Mouse (Mus musculus) embryo, embryonic 11.5 days (tissue): ENCODE data around the gene Pax9.

Source experiments
- DNase-seq: peaks from one replicate; pipeline ENCODE4 v3.0.0-alpha.2; 2012; ENCODE audit warnings: low read depth, low spot score

The Pax9 gene

DNA sequence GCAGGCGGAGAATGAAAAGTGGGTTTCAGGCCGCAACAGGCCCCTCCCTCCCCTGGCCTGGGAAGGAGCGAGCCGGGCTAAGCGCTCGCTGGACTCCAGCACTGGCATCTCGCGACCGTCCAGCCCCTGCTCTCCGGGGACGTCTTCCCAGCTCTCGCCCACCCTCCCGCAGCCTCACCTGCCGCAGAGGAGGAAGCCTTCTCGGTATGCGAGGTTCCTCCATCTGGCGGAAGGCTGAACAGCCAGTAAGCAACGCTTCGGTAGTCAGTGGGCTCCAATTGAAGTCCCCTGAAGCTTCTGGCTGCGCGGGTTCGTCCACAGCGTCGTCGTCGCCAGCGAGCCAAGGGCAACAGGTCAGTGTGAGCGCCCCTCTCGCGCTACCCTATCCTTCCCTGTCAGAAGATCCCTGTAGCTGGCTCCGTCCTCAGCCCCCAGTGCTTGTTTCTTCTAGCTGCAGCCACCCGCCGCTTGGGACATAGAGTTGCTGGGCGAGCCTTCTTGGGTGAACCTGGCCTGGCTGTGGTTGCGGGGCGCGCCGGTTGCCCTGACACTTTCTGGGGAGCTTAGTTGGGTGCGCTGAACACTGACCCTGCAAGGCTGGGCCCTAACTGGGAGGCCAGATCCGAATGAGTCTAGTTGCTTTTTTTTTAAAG, at the start of gene Pax9:
Gene Pax9, plus strand, starts transcription at position 341 of the 653 bp plus-strand sequence.
- DNase-seq: no peak

DNA sequence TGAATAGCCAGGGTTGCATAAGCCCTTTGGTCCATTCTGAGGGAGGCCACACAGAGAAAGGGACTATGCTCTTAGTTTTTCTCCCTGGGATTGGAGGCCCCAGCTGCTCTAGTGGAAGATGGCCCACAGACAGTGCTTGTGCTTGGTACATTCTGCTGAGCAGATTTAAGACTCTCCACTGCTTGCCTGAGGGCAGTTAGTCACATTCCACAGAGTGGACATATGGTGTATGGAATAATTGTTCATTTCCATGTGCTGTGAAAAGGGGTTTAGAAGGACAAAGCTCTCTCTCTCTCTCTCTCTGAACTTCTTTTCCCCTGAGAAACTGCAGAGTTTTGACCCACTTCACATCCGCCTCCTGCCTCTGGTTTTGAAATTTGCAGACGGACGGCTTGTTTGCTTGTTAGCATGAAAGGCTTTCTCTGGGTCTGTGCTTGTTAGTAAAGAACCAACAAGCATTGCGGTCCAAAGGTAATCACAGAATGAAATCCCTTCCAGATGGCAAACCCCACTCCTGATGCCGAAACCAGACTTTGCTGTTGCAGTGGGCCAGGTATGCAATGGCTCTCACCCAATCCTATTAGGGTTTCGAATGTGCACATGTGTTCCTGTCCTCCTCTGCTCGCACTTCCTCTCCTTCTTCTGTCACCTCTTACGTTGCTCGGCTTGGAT, 22.0 kb upstream of the Pax9 start:
- DNase-seq: no peak

DNA sequence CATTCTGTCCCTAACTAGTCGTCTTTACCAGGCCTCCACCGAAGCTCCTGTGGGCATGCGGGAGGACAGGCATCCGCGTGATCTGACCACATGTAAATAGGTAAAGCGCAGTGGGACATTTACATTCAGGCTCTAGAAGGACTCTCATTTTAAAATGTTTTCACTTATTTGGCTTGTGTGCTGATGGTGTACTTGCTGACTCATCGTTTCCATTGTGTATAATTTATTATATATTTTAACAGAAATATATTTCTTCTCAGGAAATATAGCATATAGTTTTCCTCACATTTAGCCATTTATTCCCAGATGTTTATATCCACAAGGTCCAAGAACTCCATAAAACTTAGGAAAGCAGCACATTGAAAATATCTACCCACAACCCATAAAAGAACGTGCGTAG, 20.8 kb upstream of the Pax9 start:
- no peak for DNase-seq

DNA sequence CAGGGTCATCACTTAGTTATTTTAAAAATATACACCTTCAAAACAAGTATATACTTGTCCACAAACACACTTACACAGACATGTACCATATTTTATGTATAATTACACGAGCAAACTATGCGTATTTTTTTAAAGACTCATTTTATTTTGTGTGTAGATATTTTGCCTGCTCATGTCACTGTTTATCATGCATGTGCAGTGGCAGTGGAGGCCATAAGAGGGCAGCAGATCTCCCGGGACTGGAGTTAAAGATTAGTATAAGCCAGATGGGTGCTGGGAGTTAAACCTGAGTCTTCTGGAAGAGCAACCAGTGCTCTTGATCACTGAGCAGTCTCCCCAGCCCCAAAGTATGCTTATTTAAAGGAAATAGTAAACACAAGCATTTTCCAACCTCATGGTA, 16.8 kb upstream of the Pax9 start:
- no peak for DNase-seq

DNA sequence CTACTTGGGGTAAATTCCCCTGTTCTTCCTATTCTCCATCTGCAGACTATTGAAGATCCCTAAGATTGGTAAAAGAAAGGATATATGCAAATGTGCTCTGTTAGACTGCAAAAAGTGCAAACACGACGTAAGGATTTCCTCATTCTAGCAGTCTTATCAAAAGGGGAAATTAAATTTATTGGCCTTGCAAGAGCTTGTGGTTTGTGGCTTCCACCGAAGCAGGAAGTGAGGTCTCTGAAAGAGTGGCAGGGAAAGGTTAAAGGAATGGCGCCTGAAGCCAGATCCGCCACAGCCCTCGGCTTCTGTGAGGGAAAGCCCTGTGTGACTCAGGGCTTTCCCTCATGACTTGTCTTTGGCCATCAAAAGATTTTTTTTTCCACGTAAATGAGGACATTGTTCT, 13.9 kb upstream of the Pax9 start:
- DNase-seq: no peak

DNA sequence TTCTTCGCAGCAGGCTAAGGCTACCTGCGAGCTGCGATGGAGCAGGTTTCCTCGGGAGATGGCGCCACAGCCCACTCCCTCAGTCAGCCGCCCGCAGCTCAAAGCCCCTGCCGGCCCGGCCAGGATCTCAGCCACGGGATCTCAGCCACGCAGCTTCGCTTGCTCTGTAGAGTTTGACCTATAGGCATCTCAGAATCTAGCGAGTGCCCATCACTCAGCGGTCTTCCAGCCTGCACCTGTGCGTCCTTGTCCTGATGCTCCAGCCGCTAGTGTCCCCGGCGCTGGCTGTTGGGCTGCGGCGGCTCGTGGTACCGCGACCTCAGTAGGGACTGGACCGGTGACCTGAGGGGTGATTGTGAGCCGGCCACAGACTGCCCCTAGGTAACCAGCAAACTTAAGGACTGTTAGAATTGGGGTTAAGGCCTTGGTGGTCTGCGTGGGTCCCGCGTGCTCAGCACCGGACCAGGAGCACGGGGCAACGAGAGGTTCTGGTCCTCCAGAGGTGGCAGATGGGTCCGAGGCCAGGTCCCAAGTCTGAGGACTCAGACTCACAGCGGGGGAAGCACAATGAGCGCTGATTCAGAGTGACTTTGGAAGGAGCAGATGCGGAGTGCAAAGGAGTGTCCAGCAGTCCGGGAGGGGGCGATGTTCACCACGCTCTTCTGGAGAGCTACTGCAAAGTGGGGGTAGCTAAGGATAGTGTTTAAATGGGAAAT, 10.3 kb upstream of the Pax9 start:
- no peak for DNase-seq

DNA sequence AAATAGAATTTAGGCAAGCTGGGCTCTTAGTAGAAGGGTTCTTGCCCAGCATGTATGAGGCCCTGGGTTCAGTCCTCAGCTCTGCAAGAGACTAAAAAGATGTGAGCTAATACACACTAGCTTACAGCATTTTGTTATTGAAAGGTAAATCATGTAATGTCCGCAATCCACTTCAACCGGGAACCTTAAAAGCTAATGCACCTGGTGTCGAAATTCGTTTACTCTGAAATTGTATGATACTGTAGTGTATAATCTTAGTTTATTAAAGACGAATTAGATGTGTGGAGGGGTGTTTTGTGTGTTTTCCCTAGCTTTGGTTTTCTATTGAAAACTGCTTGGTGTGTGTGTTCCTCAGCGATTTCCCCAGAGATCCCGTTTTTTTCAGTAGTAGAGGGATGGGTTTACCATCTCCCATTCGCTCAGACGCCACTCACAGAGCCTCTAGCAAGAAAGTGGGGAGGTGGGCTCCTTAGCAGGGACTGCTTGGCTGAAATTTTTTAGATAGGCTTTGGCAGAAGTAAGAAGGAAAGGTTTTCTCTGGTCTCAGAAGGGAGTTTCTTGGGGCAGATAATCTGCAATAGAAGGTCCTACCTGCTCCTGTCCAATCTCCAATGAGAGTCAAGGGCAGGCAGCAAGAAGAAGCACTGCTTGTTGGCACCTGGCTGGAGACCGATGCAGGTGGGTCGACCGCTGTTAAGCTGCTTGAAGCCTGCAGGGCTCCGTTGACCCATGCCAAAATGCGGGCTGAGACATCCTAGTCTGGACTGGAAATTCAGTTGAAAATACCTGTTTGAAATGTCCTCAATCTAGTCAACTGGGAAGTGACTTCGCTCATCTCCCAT, 3.7 kb upstream of the Pax9 start:
- no peak for DNase-seq

DNA sequence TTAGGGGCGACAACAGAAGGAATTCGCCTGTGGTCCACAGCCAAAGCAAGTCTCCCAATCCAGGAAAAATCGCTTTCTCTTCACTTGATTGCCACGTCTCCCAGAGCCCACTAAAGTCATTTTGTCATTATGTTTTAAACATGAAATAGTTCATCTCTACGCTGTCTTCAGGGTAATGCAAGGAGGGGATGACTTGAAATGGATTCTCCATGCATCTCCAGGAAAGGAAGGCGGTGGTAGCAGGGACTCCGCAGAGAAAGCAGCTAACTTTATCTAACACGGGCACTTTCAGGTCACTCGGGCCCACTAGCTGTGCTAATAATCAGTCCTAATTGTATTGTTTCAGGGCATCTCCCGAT, 3.1 kb upstream of the Pax9 start:
- DNase-seq: no peak

DNA sequence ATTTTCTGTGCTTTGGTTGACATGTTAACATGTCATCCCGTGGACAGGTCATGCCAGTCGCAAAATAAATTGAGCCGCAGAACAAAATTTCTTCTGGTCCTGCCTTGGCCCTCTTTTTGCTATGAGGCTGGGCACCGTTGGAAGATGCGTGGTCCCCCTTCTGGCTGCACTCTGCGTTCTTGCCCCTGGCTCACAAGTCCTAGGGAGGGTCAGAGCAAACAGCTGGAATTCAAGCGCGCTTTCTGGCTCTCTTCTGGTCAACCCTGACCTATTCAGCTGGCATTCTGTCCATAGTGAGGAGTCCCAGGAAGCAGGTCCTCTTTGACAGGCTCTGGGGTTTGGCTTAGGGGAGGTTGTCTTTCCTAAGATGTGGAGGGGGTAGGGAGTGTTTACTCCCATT, 2.6 kb upstream of the Pax9 start:
- DNase-seq: no peak

DNA sequence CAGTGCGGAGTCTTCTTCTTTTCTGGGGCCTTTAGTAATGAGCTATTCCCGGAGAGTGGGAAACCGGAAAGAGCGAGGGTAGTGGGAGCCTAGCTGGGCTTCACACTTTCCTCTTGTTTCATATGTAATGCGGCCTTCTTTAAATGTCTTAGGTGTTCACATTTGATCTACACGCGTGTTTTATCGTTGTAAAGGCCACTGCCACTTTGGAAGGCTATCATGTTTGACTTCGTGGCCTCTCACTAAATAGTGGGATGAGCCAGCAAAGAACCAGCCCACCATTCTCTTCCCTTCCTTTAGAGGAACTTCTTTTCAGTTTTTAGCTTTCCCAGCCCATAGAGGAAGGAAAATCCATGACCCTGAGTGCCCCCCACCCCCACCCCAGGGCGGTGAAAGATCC, 2.2 kb upstream of the Pax9 start:
- DNase-seq: no peak

DNA sequence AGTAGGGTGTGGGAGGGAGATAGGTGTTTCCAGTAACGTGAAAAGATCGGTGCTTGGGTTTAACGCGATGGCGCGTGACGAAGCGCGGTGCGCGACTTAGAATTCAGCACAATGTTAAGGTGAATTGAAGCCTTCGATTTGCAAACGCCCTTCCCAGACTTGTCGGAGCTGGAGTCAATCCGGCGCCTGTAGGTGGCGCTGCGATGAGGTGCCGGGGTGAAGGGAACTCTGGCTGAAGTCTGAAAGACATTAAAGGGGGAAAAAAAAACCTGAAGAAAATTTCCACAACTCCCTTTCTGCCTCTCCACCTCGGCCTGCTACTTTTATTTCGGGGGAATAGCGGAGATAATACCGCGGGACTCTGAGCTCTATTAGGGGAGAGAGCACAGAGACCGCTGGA, 1.8 kb upstream of the Pax9 start:
- DNase-seq: peak; percentile 67

DNA sequence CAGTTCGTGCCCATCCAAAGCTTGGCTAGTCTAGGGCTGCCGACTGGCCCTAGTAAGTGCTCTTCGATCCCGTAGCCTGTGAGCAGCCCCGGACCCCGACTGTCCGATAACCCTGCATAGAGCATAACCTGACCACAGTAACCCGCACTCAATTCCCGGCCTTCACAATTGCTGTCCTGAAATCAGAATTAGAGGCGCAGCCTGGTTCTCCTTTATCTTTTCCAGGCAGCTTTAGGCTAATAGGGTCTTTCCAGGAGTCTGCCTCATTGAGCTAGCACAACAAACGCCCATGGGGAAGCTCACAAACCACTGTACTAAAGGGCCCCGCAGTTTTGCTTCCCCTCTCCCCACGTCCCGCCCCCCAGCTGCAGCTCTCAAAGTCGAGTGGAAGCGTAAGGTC, 1.2 kb upstream of the Pax9 start:
- no peak for DNase-seq

DNA sequence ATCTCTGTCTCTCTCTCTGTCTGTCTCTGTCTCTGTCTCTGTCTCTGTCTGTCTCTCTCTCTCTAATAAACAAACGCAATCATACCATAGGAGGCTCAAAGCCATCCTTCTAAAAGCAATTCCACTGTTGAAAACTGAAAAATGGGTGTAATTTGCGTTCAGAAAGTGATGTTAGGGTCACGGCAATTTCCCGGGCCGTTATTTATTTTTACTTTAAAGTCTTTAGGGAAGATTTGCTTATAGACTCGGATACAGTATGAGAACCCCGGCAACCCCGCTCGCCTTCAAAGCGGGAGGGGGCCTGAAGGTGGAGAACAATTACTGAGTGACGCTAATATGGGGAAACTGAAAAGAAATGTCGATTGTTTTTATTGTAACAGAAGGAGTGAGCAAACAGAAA, 566 bp upstream of the Pax9 start:
- DNase-seq: no peak

DNA sequence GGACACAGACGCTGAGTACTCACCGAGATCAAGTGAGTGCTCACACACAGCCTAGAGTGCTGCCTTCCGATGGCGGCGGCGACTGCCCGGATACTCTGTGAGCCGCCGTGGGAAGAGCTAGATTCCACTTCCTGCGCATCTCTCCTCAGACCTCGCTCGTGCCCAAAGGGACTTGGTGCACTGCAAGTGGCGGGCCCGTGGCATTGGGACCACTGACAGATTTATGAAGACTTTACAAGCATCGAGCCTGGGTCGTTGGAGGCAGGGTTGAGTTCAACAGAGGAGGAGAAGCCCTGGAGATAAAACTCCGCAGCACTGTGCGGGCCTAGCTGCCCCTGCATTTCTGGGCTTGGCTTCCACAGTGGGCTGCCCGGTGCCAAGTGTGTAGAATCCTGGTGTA, 969 bp downstream of the Pax9 start:
- no peak for DNase-seq

DNA sequence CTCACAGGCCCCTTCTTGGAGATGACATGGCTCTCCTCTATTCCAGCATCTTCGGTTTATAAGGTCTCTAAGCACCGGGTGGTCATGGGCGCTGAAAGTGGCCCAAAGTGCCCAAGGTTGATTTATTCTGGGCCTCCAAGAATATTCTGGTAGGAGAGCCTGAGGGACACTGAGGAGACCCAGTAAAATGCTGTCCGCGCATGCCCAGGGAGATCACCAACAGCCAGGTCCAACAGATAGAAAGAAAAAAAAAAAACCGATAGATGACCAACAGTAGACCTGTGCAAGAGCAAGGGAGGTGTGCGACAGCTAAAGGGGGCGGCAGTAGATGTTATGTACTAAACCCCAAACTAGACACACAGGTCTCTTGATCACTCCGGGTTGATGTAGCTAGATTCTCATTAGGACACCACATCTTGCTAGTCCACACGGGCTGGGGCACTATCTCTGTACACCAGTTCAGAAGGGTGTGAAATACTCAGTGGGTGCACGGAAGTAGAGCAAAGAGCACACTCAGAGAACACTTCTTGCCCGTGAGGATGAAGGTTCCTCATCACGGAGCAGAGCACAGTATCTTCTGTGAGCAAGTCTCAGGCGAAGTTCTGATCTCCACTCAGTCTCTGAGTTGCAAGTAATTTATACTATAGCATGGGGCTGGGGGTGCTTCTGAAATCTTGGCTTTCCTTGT, 2.0 kb downstream of the Pax9 start:
- DNase-seq: no peak

DNA sequence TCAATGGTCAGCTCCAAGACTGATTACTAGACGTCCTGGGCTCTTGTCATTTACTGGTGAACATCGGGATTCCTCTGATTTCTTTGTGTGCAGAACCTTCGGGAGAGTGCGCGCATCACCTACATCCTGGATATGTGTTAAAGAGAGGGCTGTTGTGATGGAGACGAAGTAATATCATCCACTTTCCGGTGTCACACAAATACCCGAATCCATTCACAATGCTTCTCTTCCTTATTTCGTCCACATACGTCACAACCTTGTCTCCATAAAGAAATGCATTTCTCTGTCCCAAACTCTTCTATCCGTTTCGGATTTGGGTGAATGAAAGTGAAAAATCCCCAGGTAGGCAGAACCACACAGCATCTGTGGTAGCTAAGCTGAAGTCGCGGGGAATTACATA, 2.8 kb downstream of the Pax9 start:
- DNase-seq: no peak

DNA sequence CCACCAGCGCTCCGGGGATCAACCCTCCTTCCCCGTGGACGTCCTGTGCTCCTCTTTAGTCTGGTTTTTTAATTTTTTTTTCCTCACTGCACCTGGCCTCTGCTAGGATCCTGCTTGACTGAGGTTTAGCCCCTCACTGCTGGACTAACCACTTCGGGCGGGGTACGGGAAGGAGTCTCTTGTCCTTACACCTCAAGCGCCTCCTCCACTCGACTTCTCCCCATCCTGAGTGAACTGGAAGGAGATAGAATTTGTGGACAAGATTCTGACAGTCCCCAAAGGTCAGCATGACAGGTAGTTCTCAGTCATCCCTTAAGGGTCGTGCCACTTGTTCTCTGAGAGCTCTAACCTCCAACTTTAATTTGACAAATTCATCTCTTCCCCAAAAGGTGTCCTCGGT, 3.4 kb downstream of the Pax9 start:
- DNase-seq: no peak

DNA sequence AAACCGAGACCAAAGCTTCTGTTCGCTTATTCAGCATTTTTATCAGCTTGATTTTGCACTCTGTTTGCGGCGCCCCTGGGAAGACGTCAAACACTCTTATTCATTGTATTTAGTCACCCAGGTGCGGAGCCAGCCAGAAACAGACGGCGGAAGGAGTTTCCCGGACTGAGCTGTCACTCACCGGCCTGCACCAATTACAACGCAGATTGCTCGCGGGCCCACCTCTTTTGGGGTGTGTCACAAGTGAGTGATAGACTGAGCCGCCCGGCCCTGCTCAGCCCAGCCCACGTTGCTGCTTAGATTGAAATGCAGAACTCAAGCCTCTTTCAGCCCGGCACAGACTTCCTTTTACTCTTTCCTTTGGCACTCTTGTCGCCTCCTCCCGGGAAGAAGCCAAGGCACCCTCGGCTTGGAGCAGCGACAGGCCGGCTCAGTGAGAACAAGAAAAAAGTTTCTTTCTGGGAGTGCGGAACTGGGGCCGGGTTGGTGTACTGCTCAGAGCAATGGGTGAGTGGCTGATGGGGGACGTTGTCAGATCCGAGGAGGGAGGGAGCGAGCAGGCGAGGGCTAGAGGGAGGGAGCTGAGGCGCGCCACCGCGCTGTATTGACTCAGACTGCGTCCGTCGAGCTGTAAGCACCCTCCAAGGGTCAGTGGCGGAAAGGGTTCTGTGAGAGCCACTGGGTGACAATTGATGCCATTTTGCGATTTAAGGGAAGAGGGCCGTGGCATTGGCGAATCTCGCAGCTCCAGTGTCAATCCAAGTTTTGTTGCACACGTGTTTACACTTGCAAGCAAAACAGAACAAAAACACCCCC, 4.0 kb downstream of the Pax9 start:
- DNase-seq: peak; percentile 75

DNA sequence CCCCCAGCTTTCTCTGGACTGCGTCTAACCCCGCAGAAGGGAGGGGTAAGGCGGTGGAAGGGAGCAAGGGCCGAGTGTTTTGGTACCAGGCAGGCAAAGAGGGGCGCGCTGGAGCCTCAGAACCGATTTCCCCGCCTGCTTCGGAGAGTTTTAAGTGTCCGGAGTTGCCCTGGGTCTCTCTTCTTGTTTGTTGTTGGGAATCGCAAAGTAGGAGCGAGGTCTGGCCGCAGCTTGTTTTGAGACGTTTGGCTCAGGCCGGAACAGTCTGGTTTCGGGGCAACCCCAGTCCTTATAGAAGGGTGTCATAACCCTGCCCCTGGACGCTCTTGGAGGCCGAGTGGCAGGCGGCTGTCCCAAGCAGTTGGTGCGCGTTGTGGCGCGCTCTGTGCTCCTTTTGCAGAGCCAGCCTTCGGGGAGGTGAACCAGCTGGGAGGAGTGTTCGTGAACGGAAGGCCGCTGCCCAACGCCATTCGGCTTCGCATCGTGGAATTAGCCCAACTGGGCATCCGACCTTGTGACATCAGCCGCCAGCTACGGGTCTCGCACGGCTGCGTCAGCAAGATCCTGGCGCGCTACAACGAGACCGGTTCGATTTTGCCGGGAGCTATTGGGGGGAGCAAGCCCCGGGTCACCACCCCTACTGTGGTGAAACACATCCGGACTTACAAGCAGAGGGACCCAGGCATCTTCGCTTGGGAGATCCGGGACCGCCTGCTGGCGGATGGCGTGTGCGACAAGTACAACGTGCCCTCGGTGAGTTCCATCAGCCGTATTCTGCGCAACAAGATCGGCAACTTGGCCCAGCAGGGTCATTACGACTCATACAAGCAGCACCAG, 4.8 kb downstream of the Pax9 start:
- DNase-seq: no peak
